Mouse (Mus musculus): ENCODE data around the gene Gm9495.
"Not testable (repeated sequence)": the region's sequence is repeated elsewhere in the genome, so short reads cannot be mapped to it uniquely, and the experiment has no call there.

The Gm9495 gene

DNA sequence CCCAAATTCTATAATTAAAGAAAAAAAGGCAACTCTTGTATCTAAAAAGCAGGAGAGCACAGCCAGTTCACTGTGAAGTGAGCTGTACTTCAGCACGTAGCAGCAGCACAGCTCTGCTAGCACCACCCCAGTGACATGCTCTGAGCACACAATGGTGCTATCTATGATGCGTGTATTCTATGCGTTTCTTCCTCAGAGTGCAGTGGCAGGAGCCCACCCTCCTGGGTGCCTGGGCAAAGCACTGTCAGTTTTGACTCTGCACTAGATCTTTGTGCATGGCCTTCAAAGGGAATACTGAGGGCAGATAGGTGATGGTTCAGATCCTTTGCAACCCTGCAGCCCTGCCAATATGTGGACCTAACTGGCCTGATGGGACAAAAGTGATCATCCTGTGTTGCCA is at the start of gene Gm9495:
Gm9495 (minus strand) TSS at position 101 of the 400 bp plus-strand sequence.
- not testable (repeated sequence) for DNase-seq

DNA sequence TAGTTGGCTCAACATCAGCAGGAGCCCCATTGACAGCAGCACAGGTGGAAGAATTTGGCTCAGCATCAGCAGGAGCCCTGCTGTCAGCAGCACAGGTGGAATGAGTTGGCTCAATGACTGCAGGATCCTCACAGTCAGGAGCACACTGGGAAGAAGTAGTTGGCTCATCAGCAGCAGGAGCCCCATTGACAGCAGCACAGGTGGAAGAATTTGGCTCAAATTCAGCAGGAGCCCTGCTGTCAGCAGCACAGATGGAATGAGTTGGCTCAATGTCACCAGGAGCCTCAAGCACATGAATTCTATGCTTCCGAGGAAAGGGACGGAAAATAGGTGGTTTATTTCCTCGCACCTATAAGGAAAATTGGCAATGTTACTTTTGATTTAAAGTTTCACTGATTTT is 21.6 kb upstream of the Gm9495 start:
- DNase-seq, result not testable (repeated sequence)

DNA sequence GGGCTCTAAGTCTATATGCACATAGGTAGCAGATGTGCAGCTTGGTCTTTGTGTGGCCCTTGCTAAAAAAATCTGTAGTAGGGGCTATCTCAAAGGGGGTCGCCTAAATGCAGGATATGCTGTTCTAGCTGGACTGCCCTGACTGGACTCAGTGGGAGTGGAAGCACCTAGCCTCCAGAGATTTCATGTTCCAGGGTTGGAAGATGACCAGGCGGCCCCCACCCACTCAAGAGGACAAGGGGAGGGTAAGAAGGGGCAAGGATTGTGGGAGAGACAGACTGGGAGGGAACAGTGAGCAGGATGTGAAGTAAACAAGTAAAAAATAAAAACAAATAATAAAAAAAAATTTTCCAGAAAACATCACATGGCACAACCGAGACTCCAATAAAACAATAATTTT is 33.3 kb downstream of the Gm9495 start:
- not testable (repeated sequence) for DNase-seq

DNA sequence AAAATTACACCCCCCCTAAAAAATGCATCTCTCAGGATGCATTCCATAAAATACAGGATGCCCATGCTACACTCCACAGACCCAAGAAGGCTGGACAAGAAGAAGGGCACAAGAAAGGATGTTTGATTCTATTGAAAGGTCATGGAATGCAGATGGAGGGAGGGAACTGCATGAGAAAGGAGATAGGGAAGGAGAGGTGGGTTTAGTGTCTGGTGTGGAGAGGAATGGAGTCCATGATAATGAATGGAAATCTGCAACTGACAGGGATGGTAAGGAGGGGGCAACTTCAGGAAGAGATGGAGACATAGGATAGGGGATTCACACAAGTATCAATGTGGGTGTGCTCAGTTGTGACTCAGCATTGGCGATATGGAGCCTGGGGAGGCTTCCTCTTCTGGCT is 39.0 kb downstream of the Gm9495 start:
- no peak for DNase-seq

DNA sequence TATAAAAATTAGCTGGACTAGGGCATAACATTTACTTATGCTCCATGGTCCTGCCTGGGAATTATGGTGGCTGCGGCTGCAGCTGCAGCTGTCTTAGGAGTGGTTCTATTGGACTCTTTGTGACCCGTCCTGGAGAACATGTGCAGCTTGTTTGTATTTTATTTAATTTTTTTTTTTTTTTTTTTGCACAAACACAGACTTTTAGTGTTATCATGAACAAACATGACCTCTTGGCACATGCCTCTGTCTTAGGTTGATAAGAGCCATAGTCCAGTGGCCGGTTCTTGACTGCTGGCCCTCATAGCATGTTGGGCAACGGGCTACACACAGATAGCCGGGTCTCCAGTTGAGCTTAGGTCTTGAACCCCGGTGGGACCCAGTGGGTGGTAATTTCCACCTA is 48.6 kb downstream of the Gm9495 start:
- no peak for DNase-seq

DNA sequence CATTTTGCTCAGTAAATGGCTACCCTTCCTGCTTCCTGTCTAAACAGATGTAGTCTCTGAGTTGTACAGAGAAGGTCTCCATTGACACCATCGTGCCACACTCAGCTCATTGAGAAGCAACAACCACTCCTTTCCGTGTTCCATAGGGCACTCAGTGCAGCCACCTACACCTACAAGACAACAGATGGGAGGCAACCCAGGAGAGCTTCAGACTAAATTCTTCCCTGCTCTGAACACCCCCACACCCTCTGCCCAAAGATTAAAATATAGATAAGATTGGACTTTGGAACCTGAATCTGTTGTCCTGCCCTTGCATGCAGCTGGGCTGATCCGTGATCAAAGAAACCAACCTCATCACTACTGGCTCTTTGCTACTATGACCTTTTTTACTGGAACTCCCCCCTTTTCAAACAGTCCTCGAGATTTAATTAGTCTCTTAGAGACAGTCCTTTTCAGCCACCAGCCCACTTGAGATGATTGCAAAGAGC is 53.4 kb downstream of the Gm9495 start:
- DNase-seq, result no peak

DNA sequence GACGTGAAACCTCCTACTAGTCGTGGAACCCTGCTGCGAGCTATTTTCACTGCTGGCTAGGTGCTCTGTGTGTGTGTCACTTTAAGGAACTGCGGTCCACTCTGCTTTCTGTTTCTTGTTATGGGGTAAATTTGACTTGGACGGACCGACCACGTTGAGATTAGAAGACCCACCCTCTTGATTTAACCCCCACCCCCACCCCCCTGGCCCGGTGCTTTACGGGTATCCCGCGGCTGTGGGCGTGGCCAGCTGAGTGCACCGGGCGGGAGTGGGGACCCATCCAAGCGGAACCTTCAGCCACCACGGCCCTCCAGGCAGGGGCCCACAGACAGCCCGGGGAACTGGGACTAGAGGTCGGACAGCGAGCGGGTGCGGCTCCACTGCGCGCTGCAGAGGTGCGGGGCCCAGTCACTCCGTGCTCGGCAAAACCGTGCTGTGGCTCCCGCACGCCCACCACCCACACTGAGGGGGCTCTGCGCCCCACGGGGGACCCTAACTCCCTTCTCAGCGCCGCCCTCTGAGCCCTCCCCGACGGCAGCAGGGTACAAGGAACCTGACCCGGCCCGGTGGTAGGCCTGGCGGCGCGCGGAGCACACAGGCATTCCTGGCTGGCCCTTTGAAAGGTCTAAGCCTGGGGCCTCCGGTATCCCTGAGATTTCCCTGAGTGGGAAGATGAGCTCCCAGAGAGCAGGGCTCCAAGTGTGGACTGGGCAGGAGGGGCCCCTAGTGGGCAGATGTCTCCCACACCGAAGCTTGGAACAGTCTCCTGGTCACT is 54.0 kb downstream of the Gm9495 start:
- DNase-seq, result peak; percentile 38 to 61

DNA sequence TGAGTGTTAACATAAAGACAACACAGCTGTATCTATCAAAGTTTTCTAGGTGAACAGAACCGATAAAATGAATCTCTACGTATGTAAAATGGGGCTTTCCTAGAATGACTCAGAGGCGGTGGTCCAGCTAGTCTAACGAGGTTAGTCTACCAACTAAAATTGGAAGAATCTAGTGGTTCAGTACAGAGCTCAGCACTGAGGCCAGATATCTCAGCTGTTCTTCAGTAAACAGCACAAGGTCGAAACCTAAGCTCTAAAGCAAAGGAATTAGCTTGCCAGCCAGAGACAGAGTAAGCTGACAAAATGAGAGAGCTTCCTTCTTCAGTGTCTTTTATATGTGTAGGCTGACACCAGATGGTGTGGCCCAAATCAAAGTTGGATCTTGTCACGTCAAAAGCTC is 57.2 kb downstream of the Gm9495 start:
- no peak for DNase-seq

DNA sequence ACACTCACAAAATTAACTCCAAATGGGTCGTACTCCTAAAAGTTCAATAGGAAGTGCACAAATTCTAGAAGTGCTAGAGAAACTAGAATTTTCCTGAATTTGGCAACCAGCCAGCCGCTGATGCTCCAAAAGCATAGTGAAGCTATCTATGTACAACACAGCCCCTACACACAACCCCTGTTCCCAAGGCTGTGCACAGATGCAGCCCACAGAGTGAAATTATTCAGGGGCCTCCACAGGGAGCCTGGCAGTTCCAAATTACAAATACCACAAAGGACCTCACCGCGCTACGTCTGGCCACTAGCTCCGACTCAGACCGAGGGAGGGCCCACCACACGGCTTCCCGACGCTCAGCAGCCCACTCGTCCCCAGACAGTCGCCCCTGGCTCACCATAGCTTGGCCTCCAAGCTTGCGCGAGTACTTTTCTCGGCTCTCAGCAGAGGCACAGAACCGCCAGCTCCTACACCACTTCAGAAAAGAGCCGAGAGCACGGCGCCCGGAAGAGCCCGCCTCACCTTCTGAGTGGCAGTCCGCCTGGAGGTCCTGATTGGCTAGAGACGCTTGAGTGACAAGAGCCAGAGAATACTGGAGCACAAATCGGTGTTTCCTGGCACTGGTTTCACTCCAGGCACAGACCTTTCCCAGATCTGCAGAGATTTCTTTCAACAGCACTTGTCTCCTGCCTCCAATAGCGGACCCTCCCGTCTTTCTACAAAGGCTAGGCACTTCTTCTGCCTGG is 58.1 kb downstream of the Gm9495 start:
- DNase-seq, result peak; percentile 73 to 79

DNA sequence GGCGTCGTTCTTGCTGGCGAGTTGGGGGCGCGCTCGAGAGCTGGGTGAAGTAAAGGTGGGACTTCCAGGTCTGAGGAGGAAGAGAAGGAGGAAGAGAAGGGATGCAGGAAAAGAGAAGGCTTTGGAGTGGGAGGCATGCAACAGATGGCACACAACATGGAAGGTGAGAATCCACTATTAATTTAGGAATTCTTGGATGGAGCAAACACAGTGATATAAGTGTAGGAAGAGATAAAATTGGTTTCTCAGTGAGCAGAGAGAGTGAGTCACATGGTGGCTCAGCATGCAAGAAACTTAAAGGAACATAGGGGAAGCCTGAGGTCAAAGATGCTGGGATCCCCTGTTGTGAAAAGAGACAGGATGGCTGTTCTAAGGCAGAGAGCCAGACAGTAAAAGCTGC is 69.0 kb downstream of the Gm9495 start:
- no peak for DNase-seq

Data from spleen, adult 18-20 months (tissue).